In the genomic region with DNA sequence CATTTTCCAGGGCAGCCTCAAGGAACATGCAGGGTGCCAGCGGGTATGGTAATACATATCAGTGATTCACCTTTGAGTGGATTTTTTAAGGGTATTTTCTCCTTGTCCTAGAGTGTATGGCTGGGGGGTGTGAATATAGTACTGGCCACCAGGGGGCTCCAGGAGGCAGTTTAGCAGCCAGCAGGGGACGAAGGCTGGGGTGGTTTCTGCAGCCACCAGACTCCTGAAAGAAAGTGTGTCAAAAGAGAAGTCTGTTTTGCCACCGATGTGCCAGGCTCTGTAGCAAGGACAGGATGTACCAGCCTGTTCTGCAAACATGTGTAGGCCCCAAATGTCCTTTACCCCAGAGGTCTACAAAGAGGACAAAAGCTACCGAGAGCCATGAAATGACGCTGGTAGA, we compare ENCODE assay signal across 9 mouse cellular contexts. TPM values are rescaled to one million over a fixed set of nuclear protein-coding genes. Genes with fewer than 3 reads are reported as not detected.
DNase-seq lines count a peak whose midpoint lies in the region; ATAC-seq lines count a peak whose summit lies in the region.
"Had no signal": no experiment of that assay in that cellular context is flagged by ENCODE, and none has a peak within 500 bp of the region (broad histone marks: within the 10 kb centered on the region; RNA-seq: fewer than 3 reads in every experiment).

No protein-coding gene starts in this region.

- H3K4me3 ChIP-seq in forebrain, embryonic 13.5 days: no peak overlapping the region
- H3K4me3 ChIP-seq in heart, embryonic 16.5 days (ENCODE audit: low read length): no peak overlapping the region
- no peak overlapping the region for H3K4me3 ChIP-seq in lung, embryonic 16.5 days (ENCODE audit: low read length)

- no peak overlapping the region for H3K9ac ChIP-seq in forebrain, embryonic 13.5 days
- H3K9ac ChIP-seq in heart, embryonic 16.5 days (ENCODE audit: low read length): no peak overlapping the region
- no peak overlapping the region for H3K9ac ChIP-seq in lung, embryonic 16.5 days (ENCODE audit: low read length)

- ATAC-seq in cerebellum, adult (ENCODE audit: insufficient number of reproducible peaks, low FRiP score, low TSS enrichment): 0 out of 2 replicates have a peak, but pooled peaks have one; percentile 13
- ATAC-seq in forebrain, embryonic 13.5 days: peak; percentile 44; the same call in 1 of the 2 replicates
- peak; percentile 46; the same call in 1 of the 2 replicates for ATAC-seq in heart, embryonic 16.5 days (replicated peaks; ENCODE audit: extremely low read depth, insufficient read depth, low FRiP score)
- peak; percentile 51; the same call in 1 of the 2 replicates for ATAC-seq in lung, embryonic 16.5 days (ENCODE audit: low read depth)
- ATAC-seq in monocyte, adult 5-6 weeks (replicated peaks; ENCODE audit: insufficient number of reproducible peaks, low FRiP score, low TSS enrichment, poor library complexity, severe bottlenecking): no peak

- H3K4me1 ChIP-seq in forebrain, embryonic 13.5 days: peaks cover 44% of the 10 kb centered on the region
- H3K4me1 ChIP-seq in heart, embryonic 16.5 days (ENCODE audit: control insufficient read depth, insufficient read depth, low read length): peaks cover 44% of the 10 kb centered on the region
- peaks cover 33% of the 10 kb centered on the region for H3K4me1 ChIP-seq in lung, embryonic 16.5 days (replicated peaks; ENCODE audit: control insufficient read depth, insufficient read depth, low read length)

- peaks cover 3% of the 10 kb centered on the region; the same call in 1 of the 2 replicates for H3K27me3 ChIP-seq in forebrain, embryonic 13.5 days
- H3K27me3 ChIP-seq in heart, embryonic 16.5 days (ENCODE audit: control insufficient read depth, insufficient read depth, low read length): no peaks in the 10 kb centered on the region
- no peaks in the 10 kb centered on the region for H3K27me3 ChIP-seq in lung, embryonic 16.5 days (ENCODE audit: control insufficient read depth, insufficient read depth, low read depth, low read length)

- no peaks in the 10 kb centered on the region for H3K36me3 ChIP-seq in forebrain, embryonic 13.5 days (ENCODE audit: poor library complexity, severe bottlenecking)
- peaks cover 3% of the 10 kb centered on the region; the same call in 1 of the 2 replicates for H3K36me3 ChIP-seq in heart, embryonic 16.5 days (ENCODE audit: control insufficient read depth, insufficient read depth)
- H3K36me3 ChIP-seq in lung, embryonic 16.5 days (ENCODE audit: control insufficient read depth, insufficient read depth, low read length): no peaks in the 10 kb centered on the region

- no peak overlapping the region for H3K27ac ChIP-seq in forebrain, embryonic 13.5 days
- H3K27ac ChIP-seq in heart, embryonic 16.5 days (ENCODE audit: low read length): no peak overlapping the region
- H3K27ac ChIP-seq in lung, embryonic 16.5 days (ENCODE audit: low read length): no peak overlapping the region
- H3K27ac ChIP-seq: macrophage had no signal

- no peaks in the 10 kb centered on the region for H3K9me3 ChIP-seq in forebrain, embryonic 13.5 days (replicated peaks)
- H3K9me3 ChIP-seq in heart, embryonic 16.5 days (replicated peaks; ENCODE audit: control insufficient read depth, low read length): no peaks in the 10 kb centered on the region
- H3K9me3 ChIP-seq in lung, embryonic 16.5 days (ENCODE audit: control insufficient read depth, low read length): no peaks in the 10 kb centered on the region

- no peak overlapping the region for H3K4me2 ChIP-seq in forebrain, embryonic 13.5 days
- no peak overlapping the region for H3K4me2 ChIP-seq in heart, embryonic 16.5 days (ENCODE audit: low read depth, low read length)
- no peak overlapping the region for H3K4me2 ChIP-seq in lung, embryonic 16.5 days (ENCODE audit: low read depth, low read length)

- WGBS in forebrain, embryonic 13.5 days: 40% methylated on average over 5 of the region's 5 CpGs
- 35% methylated on average over 5 of the region's 5 CpGs for WGBS in heart, embryonic 16.5 days
- 37% methylated on average over 5 of the region's 5 CpGs for WGBS in lung, embryonic 16.5 days

- peak; percentile 52 for DNase-seq in R1 (ENCODE audit: low read depth, low spot score)
- peak; percentile 67 to 90 for DNase-seq in layer of hippocampus, adult 18-20 months (ENCODE audit: low spot score in 2 of 2)
- peak; percentile 83 to 87 for DNase-seq in right cerebral cortex, adult 2 months (ENCODE audit: low spot score in 2 of 2)

RNA-seq across cellular contexts. Expression of a gene that starts 42.5 kb away (rescaled TPM):
- 27.6 and 31.9 TPM in 2 replicates for polyA plus RNA-seq in forebrain, embryonic 13.5 days (2015; fragmentation: Nextera tagmentation; extraction: Ambion mirVana)
- polyA plus RNA-seq in heart, embryonic 16.5 days (2015; fragmentation: Nextera tagmentation; extraction: Ambion mirVana): 65.8 and 75.1 TPM in 2 replicates
- 10 to 100 TPM; 47.0 to 49.7 TPM for total RNA-seq in layer of hippocampus, adult 18-20 months (2021)
- 113 and 115 TPM in 2 replicates for polyA plus RNA-seq in lung, embryonic 16.5 days (2015; fragmentation: Nextera tagmentation; extraction: Ambion mirVana)
- total RNA-seq in monocyte, adult 5-6 weeks (2017): not detected in 3 replicates
